Mouse (Mus musculus) small intestine, adult 2 months (tissue): ENCODE results near the gene Wdr63.

Experiments used
- CTCF ChIP-seq: fragments of 200-500 bp; IDR thresholded peaks from 2 replicates; pipeline ENCODE4 v1.5.1; 2012; ENCODE audit warnings: low read depth, mild to moderate bottlenecking, control low read depth, inconsistent platforms, low read length, moderate library complexity, mixed read lengths; ENCODE audit not compliant: insufficient replicate concordance, insufficient read length; ENCODE audit errors: extremely low read depth
- POLR2A ChIP-seq: fragments of 200-500 bp; IDR thresholded peaks from 2 replicates; pipeline ENCODE4 v1.6.1; 2012; ENCODE audit warnings: low read depth, mild to moderate bottlenecking, control low read depth, inconsistent platforms, low read length, moderate library complexity

DNA sequence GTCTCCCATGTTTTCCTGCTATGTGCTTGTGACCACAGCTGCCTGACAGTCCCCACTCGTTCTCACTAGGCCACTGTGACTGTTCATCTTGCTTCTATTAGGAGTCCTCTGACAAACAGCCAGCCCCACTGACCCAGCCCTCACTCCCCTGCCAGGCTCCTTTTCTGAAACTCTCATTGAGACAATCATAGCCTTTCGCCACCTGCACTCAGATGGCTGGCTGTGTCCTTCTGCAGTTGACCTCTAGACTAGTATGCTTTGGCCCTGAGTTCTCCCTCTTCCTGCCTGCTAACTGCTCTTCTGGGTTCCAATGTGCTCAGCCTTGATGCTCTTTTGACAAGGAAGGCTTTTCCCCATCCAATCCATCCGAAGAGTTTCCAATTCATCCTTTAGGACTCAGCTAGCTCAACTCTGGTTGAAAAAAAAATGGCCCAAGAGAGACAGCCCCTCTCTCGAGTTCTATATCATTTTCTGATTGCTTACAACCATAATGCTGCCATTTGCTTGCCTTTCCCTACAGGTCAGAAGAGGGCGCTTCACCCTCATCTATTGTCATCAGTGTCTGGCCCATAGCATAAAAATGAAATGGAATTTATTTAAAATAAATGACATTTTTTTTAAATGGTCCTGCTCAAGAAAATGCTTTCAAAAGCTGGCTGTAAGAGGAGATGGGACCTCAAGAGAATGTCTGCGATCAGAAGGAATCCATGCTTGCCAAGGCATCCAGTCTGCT is 54.7 kb downstream of the Wdr63 start:
- TF ChIP-seq CTCF: no peak
- TF ChIP-seq POLR2A: no peak
